Mouse (Mus musculus) adrenal gland, adult 8-10 months (tissue): ENCODE data around the gene Dscaml1. TPM values are rescaled to one million over a fixed set of nuclear protein-coding genes. Genes with fewer than 3 reads are reported as not detected.

Experiments used
- DNase-seq: peaks from one replicate; pipeline ENCODE4 v3.0.0; 2022
- total RNA-seq, 4 experiments: library from RNA; stranded (reverse); gene quantifications; 2 replicates each; pipeline ENCODE4 v1.2.4; 2022

Dscaml1 gene
- total RNA-seq, 4 experiments from 2014 or later = 1.7 to 3.7 (median 2.6) TPM

- no peak for DNase-seq
Measured at GRCm38 (mm10) chr9:45457200-45457599, 30.8 kb downstream of the Dscaml1 start.

DNA sequence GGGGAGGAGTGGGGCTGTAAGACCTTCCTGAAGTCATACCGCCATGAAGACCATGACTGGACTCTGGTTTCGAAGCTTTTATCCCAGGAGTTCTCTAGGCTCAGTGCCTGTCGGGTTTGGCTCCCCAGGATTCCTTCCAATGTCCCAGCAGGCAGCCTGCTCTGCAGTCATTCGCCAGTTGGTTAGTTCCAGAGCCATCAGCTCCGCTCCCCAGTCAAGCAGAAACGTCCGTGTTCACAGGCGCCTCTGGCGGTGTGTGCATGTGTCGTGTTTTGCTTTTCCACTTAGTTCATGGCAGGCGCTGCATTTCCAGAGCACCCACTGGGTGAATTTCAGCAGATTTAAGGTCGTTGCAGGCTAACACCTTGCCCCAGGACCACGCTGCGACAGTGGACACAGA is 31.9 kb downstream of the Dscaml1 start:
- no peak for DNase-seq

DNA sequence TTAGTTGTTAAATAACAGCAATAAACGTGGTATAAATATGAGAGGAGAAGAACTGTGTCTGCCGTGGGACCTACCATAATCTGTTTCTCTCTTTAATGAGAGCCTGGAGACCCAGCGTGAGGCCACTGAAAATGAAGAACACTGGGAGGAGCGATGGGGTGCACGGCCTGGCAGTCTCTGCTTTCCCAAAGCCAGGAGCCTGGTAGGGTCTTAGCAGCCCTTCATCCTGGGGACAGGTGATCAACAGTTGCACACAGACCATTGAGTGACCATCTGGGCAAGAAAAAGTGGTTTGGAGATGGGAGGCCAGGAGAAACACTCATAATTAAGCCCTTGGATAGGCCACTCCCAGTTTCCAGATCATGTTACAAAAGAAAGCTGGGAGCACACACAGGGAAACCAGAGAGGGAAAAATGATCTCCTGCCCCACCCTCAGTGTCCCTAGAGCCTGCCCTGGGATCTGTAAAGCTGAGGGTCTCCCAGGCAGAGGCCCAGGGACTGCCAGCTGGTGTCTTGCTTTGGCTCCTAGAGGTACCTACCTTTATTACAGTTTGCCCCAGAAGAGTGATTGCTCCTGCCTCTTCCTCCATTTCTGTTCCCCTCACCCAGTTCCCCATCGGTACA is 39.1 kb downstream of the Dscaml1 start:
- DNase-seq = no peak

GRCm38 (mm10) chr9:45468235-45468634 is 41.8 kb downstream of the Dscaml1 start:
- DNase-seq = no peak

GRCm38 (mm10) chr9:45470746-45471471 is 44.5 kb downstream of the Dscaml1 start:
- no peak for DNase-seq

- DNase-seq = no peak
Measured at GRCm38 (mm10) chr9:45471691-45472090, 45.3 kb downstream of the Dscaml1 start.

GRCm38 (mm10) chr9:45474874-45475273 is 48.4 kb downstream of the Dscaml1 start:
- DNase-seq = no peak

DNA sequence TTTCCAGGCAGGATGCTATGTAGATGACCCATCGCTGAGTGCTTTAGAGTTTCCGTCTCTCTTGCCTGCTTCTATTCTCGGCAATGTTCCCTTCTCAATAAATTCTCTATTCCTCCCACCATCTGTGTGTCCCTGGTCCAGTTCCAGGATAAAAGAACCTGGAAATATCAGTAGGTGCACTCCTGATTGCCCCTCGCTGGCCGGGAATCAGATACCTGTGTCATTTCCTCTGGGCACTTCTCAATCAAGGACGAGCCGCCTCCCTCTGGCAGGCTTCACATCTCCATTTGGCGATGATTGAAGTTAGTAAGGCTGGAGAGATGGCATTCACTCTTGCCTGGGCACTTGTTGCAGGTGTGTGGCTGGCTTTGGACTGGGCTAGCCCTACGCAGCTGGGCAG is 54.5 kb downstream of the Dscaml1 start:
- no peak for DNase-seq

- no peak for DNase-seq
Measured at GRCm38 (mm10) chr9:45486665-45487074, 60.2 kb downstream of the Dscaml1 start.

GRCm38 (mm10) chr9:45487179-45487801 is 60.9 kb downstream of the Dscaml1 start:
- DNase-seq = no peak

- DNase-seq = no peak
Measured at GRCm38 (mm10) chr9:45490899-45491298, 64.5 kb downstream of the Dscaml1 start.

DNA sequence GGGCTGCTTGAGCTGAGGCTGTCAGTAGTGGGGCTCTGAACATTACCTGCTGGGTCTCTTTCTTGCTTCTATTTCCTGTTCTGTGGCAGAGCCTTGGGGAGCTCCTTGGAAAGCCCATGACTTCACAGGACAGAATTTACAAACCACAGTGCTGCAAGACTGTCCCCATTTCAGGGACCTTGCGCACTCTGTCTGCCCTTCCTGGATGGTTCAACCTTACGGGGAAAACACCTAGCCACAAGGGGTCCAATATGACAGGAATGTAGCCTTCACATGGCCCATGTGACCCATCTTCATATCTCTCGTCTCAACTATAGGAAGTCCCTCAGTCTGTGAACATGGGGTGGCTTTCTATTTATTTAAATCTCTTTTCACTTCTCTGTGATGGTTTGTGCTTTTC is 68.5 kb downstream of the Dscaml1 start:
- DNase-seq = no peak

DNA sequence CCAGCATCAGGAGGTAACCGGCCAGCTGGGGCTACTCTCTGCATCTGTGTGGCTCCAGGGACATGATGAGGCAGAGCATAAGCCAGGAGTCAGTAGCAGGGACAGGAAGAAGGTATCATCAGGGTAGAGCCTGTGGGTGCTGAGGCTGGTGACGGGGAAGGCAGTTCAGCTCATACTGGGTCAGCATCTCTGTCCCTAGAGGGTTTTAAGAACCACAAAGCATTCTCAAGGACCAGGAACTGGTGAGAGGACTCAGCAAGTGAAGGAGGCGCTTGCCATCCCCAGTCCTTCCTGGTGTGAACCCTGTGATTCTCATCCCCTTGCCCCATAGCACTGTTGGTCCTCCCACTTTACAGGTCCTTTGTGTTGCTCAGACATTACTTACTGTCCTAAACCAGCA is 69.9 kb downstream of the Dscaml1 start:
- no peak for DNase-seq

GRCm38 (mm10) chr9:45496944-45497343 is 70.5 kb downstream of the Dscaml1 start:
- DNase-seq = no peak

GRCm38 (mm10) chr9:45499267-45499666 is 72.8 kb downstream of the Dscaml1 start:
- DNase-seq = no peak

DNA sequence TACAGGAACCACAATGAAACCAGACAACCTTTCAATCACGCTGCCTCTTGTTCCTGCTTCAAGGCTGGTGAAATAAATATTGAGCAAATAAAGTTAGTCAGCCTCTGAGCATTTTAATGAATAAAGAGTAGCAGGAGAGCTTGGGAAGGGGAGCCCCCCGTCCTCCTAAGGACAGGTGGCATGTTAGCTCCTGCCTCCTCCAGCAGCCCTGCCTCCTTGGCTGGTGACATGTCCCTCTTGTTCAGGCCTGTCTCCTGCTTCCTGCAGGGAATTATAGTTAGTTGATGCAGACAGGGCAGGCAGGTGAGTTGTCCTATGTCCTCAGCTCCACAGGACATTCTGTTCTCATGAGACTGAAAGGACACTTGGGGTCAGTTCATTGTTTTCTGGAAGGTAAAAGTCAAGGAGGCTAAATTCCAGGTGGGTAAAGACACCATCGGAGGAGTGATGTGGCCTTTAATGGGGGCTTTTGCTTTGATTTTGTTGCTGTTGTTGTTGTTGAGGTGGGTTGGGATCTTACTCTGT is 73.7 kb downstream of the Dscaml1 start:
- no peak for DNase-seq

GRCm38 (mm10) chr9:45501295-45501927 is 75.0 kb downstream of the Dscaml1 start:
- DNase-seq = no peak

GRCm38 (mm10) chr9:45501963-45502641 is 75.7 kb downstream of the Dscaml1 start:
- no peak for DNase-seq

DNA sequence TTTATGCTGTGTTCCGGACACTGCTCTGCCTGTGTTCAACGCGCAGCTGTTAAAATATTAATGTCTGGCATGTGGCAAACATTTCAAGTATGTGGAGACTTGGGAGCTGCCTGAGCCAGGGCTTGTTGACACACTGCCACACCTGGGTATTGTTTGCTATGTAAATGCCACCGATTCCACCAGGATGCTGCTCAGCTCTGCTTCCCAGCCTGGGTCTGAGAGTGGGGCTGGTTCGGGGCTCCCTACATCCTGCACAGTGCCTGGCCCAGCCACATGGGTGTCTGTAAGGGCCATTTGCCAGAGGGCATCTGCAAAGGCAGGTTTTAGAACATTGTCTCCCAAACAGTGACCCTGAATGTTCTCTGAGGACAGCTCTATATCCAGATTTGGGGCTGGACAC is 78.5 kb downstream of the Dscaml1 start:
- DNase-seq = no peak

DNA sequence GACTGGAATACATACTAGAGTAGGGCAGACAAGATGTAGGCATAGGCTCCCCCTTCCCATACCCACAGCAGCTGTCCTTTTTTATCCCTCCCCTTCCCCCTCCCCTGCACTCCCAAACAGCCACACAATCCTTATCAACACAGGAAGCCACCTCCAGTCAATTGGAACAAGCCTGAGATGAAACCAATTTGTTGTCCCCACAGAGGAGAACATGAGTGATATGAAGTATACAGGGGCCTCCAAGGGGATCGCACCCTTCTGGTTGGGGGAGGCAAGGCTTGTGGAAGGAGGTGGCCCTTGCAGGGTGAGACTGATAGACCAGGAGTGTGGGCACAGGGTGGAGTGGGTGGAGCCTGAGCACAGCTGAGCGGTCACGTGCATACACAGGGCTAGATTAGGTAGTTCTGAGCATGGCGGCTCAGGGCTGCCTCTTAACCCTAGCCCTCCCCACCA is 79.1 kb downstream of the Dscaml1 start:
- no peak for DNase-seq

GRCm38 (mm10) chr9:45507482-45507881 is 81.1 kb downstream of the Dscaml1 start:
- no peak for DNase-seq

- no peak for DNase-seq
Measured at GRCm38 (mm10) chr9:45510806-45511546, 84.5 kb downstream of the Dscaml1 start.
